Mouse (Mus musculus): ENCODE results near the gene Hs3st2.

DNA sequence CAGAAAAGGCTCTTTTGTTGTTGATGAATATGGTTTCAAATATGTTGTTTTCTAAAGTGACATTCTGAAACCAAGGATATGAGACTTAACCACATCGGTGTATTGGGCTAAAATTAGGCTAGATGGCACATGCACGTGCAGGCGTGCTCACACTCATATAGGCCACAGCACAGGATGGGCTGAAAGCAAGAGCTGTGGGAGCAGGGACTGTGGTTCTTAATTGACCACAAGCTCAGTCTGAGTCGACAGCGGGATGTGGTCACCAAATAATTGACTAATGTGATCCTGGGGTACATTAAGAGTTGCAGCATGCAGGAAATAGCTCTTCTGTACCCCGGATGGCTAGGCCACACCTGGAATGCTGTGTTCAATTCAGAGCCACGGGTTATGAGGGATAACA is 26.1 kb upstream of the Hs3st2 start:
- TF ChIP-seq CTCF (IDR thresholded peaks at IDR 0.05; ENCODE audit: extremely low read depth, insufficient read depth, low read length) (no peak), POLR2A (IDR thresholded peaks at IDR 0.05; ENCODE audit: extremely low read depth, insufficient read depth, low read length) (no peak)
